Mouse (Mus musculus) C2C12 (cell line): ENCODE measurements around the gene Slain2.
"Not testable (repeated sequence)": the region's sequence is repeated elsewhere in the genome, so short reads cannot be mapped to it uniquely, and the experiment has no call there.

Experiments used
- CTCF ChIP-seq: IDR thresholded peaks from one replicate; pipeline ENCODE4 v1.5.1; 2011; ENCODE audit not compliant: control insufficient read depth, insufficient read depth, insufficient read length
- MAX ChIP-seq: IDR thresholded peaks from one replicate; pipeline ENCODE4 v1.6.1; 2011; ENCODE audit warnings: mild to moderate bottlenecking, control low read depth
- MYOD1 ChIP-seq: IDR thresholded peaks from one replicate; pipeline ENCODE4 v1.6.1; 2011; ENCODE audit warnings: low read depth; ENCODE audit not compliant: control insufficient read depth, insufficient read length
- USF1 ChIP-seq: IDR thresholded peaks from one replicate; pipeline ENCODE4 v1.6.1; 2011; ENCODE audit warnings: low read depth, mild to moderate bottlenecking, control low read depth, moderate library complexity

DNA sequence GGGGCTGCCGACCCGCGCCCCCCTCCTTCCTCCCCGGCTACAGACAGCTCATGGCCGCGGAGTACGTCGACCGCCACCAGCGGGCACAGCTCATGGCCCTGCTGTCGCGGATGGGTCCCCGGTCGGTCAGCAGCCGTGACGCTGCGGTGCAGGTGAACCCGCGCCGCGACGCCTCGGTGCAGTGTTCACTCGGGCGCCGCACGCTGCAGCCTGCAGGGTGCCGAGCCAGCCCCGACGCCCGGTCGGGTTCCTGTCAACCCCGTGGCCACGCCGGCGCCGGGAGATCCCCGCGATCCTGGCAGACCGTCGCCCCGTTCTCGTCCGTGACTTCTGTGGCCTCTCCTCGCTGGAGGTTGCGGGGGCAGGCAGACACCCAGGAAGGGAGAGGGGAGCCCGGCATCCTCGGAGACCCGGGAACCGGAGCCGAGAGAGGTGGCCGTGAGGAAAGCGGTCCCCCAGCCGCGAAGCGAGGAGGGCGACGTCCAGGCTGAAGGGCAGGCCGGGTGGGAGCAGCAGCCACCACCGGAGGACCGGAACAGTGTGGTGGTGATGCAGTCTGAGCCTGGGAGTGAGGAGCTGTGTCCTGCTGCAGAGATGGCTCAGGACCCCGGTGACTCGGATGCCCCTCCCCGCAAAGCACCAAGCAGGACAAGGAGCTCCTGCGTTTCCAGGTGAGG lies 99.6 kb downstream of the Slain2 start:
- not testable (repeated sequence) for TF ChIP-seq MAX, CTCF, MYOD1, USF1
